Mouse (Mus musculus) central nervous system, embryonic 11.5 days (tissue): ENCODE measurements around the gene Gm17174. TPM values are rescaled to one million over a fixed set of nuclear protein-coding genes. Genes with fewer than 3 reads are reported as not detected.

Experiments
- polyA plus RNA-seq: library from polyadenylated mRNA; depleted of rRNA; stranded (reverse); fragments of >200 nt; gene quantifications from 2 replicates; pipeline ENCODE4 v1.2.3, GENCODE M21; 2012; rRNA removed

The Gm17174 gene
- polyA plus RNA-seq = not detected in 2 replicates

DNA sequence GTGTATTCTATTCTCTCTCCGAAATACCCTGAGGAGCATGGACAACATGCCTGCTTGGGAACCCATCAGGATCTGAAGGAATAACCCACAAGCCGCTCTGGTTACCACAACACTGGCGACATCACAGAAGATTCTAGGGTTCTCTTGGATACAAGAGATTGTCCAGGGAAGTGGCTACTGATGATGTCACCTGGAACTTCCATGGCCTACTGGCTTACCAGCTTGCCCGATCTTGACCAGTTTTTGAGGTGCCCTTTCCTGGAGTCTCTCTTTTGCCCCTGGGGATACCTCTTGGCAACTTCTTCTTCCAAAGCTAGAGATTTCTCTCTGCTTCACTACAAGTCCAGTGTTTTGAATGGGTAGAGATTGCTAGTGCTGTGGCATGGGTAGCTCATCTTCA, at the start of gene Gm17174:
Gm17174 (minus strand) TSS at position 101 of the 400 bp plus-strand sequence.

DNA sequence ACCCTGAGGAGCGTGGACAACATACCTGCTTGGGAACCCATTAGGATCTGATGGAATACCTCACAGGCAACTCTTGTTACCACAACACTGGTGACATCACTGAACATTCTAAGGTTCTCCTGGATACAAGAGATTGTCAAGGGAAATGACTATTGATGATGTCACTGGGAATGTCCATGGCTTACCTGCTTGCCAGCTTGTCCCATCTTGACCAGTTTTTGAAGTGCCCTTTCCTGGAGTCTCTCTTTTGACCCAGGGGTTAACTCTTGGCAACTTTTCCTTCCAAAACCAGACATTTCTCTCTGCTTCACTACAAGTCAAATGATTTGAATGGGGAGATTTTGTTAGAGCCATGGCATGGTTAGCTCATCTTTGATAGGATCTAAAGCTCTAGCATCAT, 43.6 kb upstream of the Gm17174 start, which contains the start of gene Gm4181:
Gm4181 (minus strand) TSS at position 101 of the 400 bp plus-strand sequence.

GRCm38 (mm10) chr14:51611210-51611609, 19.3 kb upstream of the Gm17174 start, which contains the start of gene Gm17078:
Gm17078 (minus strand) TSS chr14:51611310.

GRCm38 (mm10) chr14:51573963-51574362, 18.0 kb downstream of the Gm17174 start, which contains the start of gene Gm17175:
Gm17175 (minus strand) TSS chr14:51574063.

DNA sequence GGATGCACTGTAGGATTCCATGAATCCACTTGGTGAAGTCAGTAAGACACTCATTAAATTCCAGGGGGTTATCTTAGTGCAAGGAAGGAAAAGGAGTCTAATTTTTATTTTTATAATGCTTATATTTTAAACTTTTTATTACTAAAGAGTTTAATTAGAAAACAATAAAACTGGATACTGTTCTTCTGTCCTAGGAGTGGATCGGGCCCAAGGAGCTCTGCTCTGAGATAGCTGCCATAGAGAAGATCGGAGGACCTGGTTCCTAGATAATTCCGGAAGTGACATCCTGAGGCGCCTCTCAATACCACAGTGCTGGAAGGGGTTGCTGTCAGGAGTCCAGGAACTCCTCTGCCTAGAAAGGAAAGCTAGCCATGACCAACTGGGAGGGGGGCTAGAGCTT, 39.4 kb downstream of the Gm17174 start, which contains the start of gene Gm5622:
Gm5622 (plus strand) TSS at position 301 of the 400 bp plus-strand sequence.

Other genes with a start within 250 kb of the Gm17174 start
- not detected in 2 replicates for gene Gm7247, start 230.4 kb downstream of the Gm17174 start, polyA plus RNA-seq
- not detected in 2 replicates for gene Vmn2r88, start 181.3 kb downstream of the Gm17174 start, polyA plus RNA-seq
- not detected in 2 replicates for gene Vmn2r89, start 140.3 kb downstream of the Gm17174 start, polyA plus RNA-seq
- gene Gm5622, start 39.3 kb downstream of the Gm17174 start, polyA plus RNA-seq = not detected in 2 replicates
- not detected in 2 replicates for gene Gm17175, start 18.1 kb downstream of the Gm17174 start, polyA plus RNA-seq
- not detected in 2 replicates for gene Gm17078, start 19.2 kb upstream of the Gm17174 start, polyA plus RNA-seq
- not detected in 2 replicates for gene Gm4181, start 43.5 kb upstream of the Gm17174 start, polyA plus RNA-seq
- not detected in 2 replicates for gene Gm17079, start 103.3 kb upstream of the Gm17174 start, polyA plus RNA-seq
- gene Gm5800, start 125.0 kb upstream of the Gm17174 start, polyA plus RNA-seq = not detected in 2 replicates
- gene Ang4, start 181.5 kb upstream of the Gm17174 start, polyA plus RNA-seq = not detected in 2 replicates
- not detected in 2 replicates for gene AY358078, start 207.9 kb upstream of the Gm17174 start, polyA plus RNA-seq